Mouse (Mus musculus) neural tube, embryonic 15.5 days (tissue): ENCODE data around the gene Polr2b. TPM values are rescaled to one million over a fixed set of nuclear protein-coding genes. Genes with fewer than 3 reads are reported as not detected.

Experiments used
- ATAC-seq: fragments of 200-750 bp; cut with Nextera tagmentation; 2 replicates; pipeline ENCODE4 v1.8.0; 2017; ENCODE audit warnings: mild to moderate bottlenecking, moderate TSS enrichment, moderate library complexity; ENCODE audit not compliant: low FRiP score
- H3K27ac ChIP-seq: fragments of 300-500 bp; sonication (generic); replicated peaks from 2 replicates; pipeline ENCODE4 v1.5.1; 2015; ENCODE audit warnings: mild to moderate bottlenecking, inconsistent platforms
- H3K27me3 ChIP-seq: fragments of 300-500 bp; sonication (generic); replicated peaks from 2 replicates; pipeline ENCODE4 v1.6.1; 2015; ENCODE audit warnings: inconsistent platforms
- H3K36me3 ChIP-seq: fragments of 300-500 bp; sonication (generic); 2 replicates; pipeline ENCODE4 v1.6.1; 2015; ENCODE audit warnings: inconsistent platforms
- H3K4me1 ChIP-seq: fragments of 300-500 bp; sonication (generic); 2 replicates; pipeline ENCODE4 v1.6.1; 2015; ENCODE audit warnings: inconsistent platforms
- H3K4me2 ChIP-seq: fragments of 300-500 bp; sonication (generic); 2 replicates; pipeline ENCODE4 v1.6.1; 2015; ENCODE audit warnings: inconsistent platforms, mild to moderate bottlenecking, moderate library complexity
- H3K4me3 ChIP-seq: fragments of 300-500 bp; sonication (generic); replicated peaks from 2 replicates; pipeline ENCODE4 v1.5.1; 2015; ENCODE audit warnings: mild to moderate bottlenecking, inconsistent platforms
- H3K9ac ChIP-seq: fragments of 300-500 bp; sonication (generic); replicated peaks from 2 replicates; pipeline ENCODE4 v1.6.1; 2015; ENCODE audit warnings: mild to moderate bottlenecking, inconsistent platforms
- H3K9me3 ChIP-seq: fragments of 300-500 bp; sonication (generic); replicated peaks from 2 replicates; pipeline ENCODE4 v1.6.1; 2016; ENCODE audit warnings: inconsistent platforms
- WGBS: fragments of 180-500 bp; shearing (Covaris S2); methylation state at CpG from one replicate; pipeline ENCODE4 v1.1.7; 2015; ENCODE audit warnings: mixed read lengths; 5-methylcytosine and 5-hydroxymethylcytosine counted together
- polyA plus RNA-seq: library from polyadenylated mRNA; unstranded; fragments of >200 nt; fragmentation: Nextera tagmentation; extraction: Ambion mirVana; gene quantifications from 2 replicates; pipeline ENCODE4 v1.2.1, GENCODE M21; 2015

Gene Polr2b
- polyA plus RNA-seq, 1 experiment from 2014 or later = 52.2 TPM

GRCm38 (mm10) chr5:77301296-77301903, 8.5 kb upstream of the Polr2b start:
- Histone ChIP-seq H3K27ac (no peak overlapping the region), H3K27me3 (no peaks in the 10 kb centered on the region), H3K36me3 (peaks cover 55% of the 10 kb centered on the region), H3K4me1 (no peaks in the 10 kb centered on the region), H3K4me2 (no peak overlapping the region), H3K9me3 (no peaks in the 10 kb centered on the region), H3K4me3 (no peak overlapping the region), H3K9ac (no peak overlapping the region)
- ATAC-seq = no peak
- WGBS = 95% methylated on average over 6 of the region's 6 CpGs

GRCm38 (mm10) chr5:77307821-77308553, 2.0 kb upstream of the Polr2b start:
- Histone ChIP-seq H3K27me3 (no peaks in the 10 kb centered on the region), H3K4me3 (peak overlapping the region; percentile 69), H3K4me2 (peak overlapping the region; percentile 99), H3K36me3 (peaks cover 33% of the 10 kb centered on the region), H3K9me3 (no peaks in the 10 kb centered on the region), H3K9ac (peak overlapping the region; percentile 81), H3K4me1 (peaks cover 34% of the 10 kb centered on the region), H3K27ac (no peak overlapping the region)
- no peak for ATAC-seq
- WGBS = 84% methylated on average over 5 of the region's 5 CpGs

- ATAC-seq = peak; percentile 32
Measured at GRCm38 (mm10) chr5:77309051-77309906, 668 bp upstream of the Polr2b start.

GRCm38 (mm10) chr5:77314206-77314605, 4.3 kb downstream of the Polr2b start:
- Histone ChIP-seq H3K27ac (no peak overlapping the region), H3K9me3 (no peaks in the 10 kb centered on the region), H3K4me1 (peaks cover 15% of the 10 kb centered on the region), H3K4me3 (no peak overlapping the region), H3K27me3 (no peaks in the 10 kb centered on the region), H3K9ac (no peak overlapping the region), H3K36me3 (peaks cover 42% of the 10 kb centered on the region), H3K4me2 (no peak overlapping the region)
- ATAC-seq = no peak
- 98% methylated on average over 4 of the region's 4 CpGs for WGBS

More at GRCm38 (mm10) chr5:77309051-77309906, 668 bp upstream of the Polr2b start:
- Histone ChIP-seq H3K9me3 (no peaks in the 10 kb centered on the region), H3K36me3 (peaks cover 34% of the 10 kb centered on the region), H3K27me3 (no peaks in the 10 kb centered on the region), H3K27ac (peak overlapping the region; percentile 91), H3K4me1 (peaks cover 34% of the 10 kb centered on the region), H3K4me3 (peak overlapping the region; percentile 69), H3K9ac (peak overlapping the region; percentile 81), H3K4me2 (peak overlapping the region; percentile 99)
- under 1% methylated on average over 76 of the region's 76 CpGs for WGBS

GRCm38 (mm10) chr5:77314986-77315385, 5.0 kb downstream of the Polr2b start:
- Histone ChIP-seq H3K4me3 (no peak overlapping the region), H3K36me3 (peaks cover 46% of the 10 kb centered on the region), H3K9me3 (no peaks in the 10 kb centered on the region), H3K4me1 (peaks cover 15% of the 10 kb centered on the region), H3K4me2 (no peak overlapping the region), H3K27me3 (no peaks in the 10 kb centered on the region), H3K9ac (no peak overlapping the region), H3K27ac (no peak overlapping the region)
- WGBS = 93% methylated on average over 6 of the region's 6 CpGs
- ATAC-seq = no peak

- H3K4me1 ChIP-seq = no peaks in the 10 kb centered on the region
- no peaks in the 10 kb centered on the region for H3K9me3 ChIP-seq
- no peak overlapping the region for H3K9ac ChIP-seq
- 95% methylated on average over 1 of the region's 1 CpGs for WGBS
- no peaks in the 10 kb centered on the region for H3K27me3 ChIP-seq
- H3K36me3 ChIP-seq = peaks cover 88% of the 10 kb centered on the region
- H3K4me3 ChIP-seq = no peak overlapping the region
- H3K4me2 ChIP-seq = no peak overlapping the region
- ATAC-seq = no peak
- H3K27ac ChIP-seq = no peak overlapping the region
Measured at GRCm38 (mm10) chr5:77324936-77325335, 15.0 kb downstream of the Polr2b start.

GRCm38 (mm10) chr5:77330154-77330553, 20.2 kb downstream of the Polr2b start:
- Histone ChIP-seq H3K27ac (no peak overlapping the region), H3K4me2 (no peak overlapping the region), H3K9ac (no peak overlapping the region), H3K36me3 (peaks cover 82% of the 10 kb centered on the region), H3K27me3 (no peaks in the 10 kb centered on the region), H3K9me3 (no peaks in the 10 kb centered on the region), H3K4me1 (no peaks in the 10 kb centered on the region), H3K4me3 (no peak overlapping the region)
- ATAC-seq = no peak
- 80% methylated on average over 5 of the region's 5 CpGs for WGBS

GRCm38 (mm10) chr5:77340033-77340432, 30.1 kb downstream of the Polr2b start:
- Histone ChIP-seq H3K27me3 (no peaks in the 10 kb centered on the region), H3K9ac (no peak overlapping the region), H3K27ac (no peak overlapping the region), H3K4me1 (no peaks in the 10 kb centered on the region), H3K4me3 (no peak overlapping the region), H3K4me2 (no peak overlapping the region), H3K36me3 (peaks cover 76% of the 10 kb centered on the region), H3K9me3 (no peaks in the 10 kb centered on the region)
- ATAC-seq = no peak
- WGBS = 94% methylated on average over 4 of the region's 4 CpGs

- Histone ChIP-seq H3K36me3 (peaks cover 62% of the 10 kb centered on the region), H3K4me1 (peaks cover under 1% of the 10 kb centered on the region; the same call in 1 of the 2 replicates), H3K4me3 (no peak overlapping the region), H3K27ac (no peak overlapping the region), H3K4me2 (no peak overlapping the region), H3K9ac (no peak overlapping the region), H3K27me3 (0 out of 2 replicates have a peak, but pooled peaks cover 4% of the 10 kb centered on the region), H3K9me3 (no peaks in the 10 kb centered on the region)
- no peak for ATAC-seq
- WGBS = 96% methylated on average over 8 of the region's 8 CpGs
Measured at GRCm38 (mm10) chr5:77348901-77349300, 39.0 kb downstream of the Polr2b start.

- Histone ChIP-seq H3K9me3 (no peaks in the 10 kb centered on the region), H3K36me3 (peaks cover 54% of the 10 kb centered on the region), H3K4me3 (no peak overlapping the region), H3K27me3 (0 out of 2 replicates have a peak, but pooled peaks cover 4% of the 10 kb centered on the region), H3K9ac (no peak overlapping the region), H3K27ac (no peak overlapping the region), H3K4me1 (peaks cover 11% of the 10 kb centered on the region), H3K4me2 (no peak overlapping the region)
- 95% methylated on average over 15 of the region's 15 CpGs for WGBS
- no peak for ATAC-seq
Measured at GRCm38 (mm10) chr5:77349971-77350658, 40.2 kb downstream of the Polr2b start.

GRCm38 (mm10) chr5:77351691-77352090, 41.7 kb downstream of the Polr2b start:
- Histone ChIP-seq H3K4me2 (no peak overlapping the region), H3K4me3 (no peak overlapping the region), H3K9me3 (no peaks in the 10 kb centered on the region), H3K9ac (no peak overlapping the region), H3K27ac (no peak overlapping the region), H3K36me3 (peaks cover 41% of the 10 kb centered on the region), H3K27me3 (0 out of 2 replicates have a peak, but pooled peaks cover 4% of the 10 kb centered on the region), H3K4me1 (peaks cover 11% of the 10 kb centered on the region)
- ATAC-seq = no peak
- 80% methylated on average over 9 of the region's 9 CpGs for WGBS
